Mouse (Mus musculus): ENCODE measurements around the gene Catspere2.

The Catspere2 gene

GRCm38 (mm10) chr1:178219166-178220077 lies 236.2 kb downstream of the Catspere2 start:
- DNase-seq (ENCODE audit: low spot score), result no peak
